Mouse (Mus musculus) lung, adult 18-20 months (tissue): ENCODE data around the gene Peg10.
A peak's percentile ranks its signal among the peaks of the same experiment; 100 is the strongest.
"Not testable (repeated sequence)": the region's sequence is repeated elsewhere in the genome, so short reads cannot be mapped to it uniquely, and the experiment has no call there.

ENCODE experiments used
- DNase-seq, 2 experiments: peaks; one replicate each; pipeline ENCODE4 v3.0.0; 2022; ENCODE audit warnings: mixed read lengths in 2 of 2

Gene Peg10

GRCm38 (mm10) chr6:4749091-4749490, 2.0 kb downstream of the Peg10 start:
- peak; percentile 94 to 97 for DNase-seq

GRCm38 (mm10) chr6:4751355-4751754, 4.2 kb downstream of the Peg10 start:
- DNase-seq = no peak

- DNase-seq = no peak
Observed at GRCm38 (mm10) chr6:4754286-4754685, 7.2 kb downstream of the Peg10 start.

GRCm38 (mm10) chr6:4754886-4755285, 7.8 kb downstream of the Peg10 start:
- no peak for DNase-seq

- not testable (repeated sequence) for DNase-seq
Observed at GRCm38 (mm10) chr6:4761415-4762142, 14.5 kb downstream of the Peg10 start.

GRCm38 (mm10) chr6:4762252-4762651, 15.1 kb downstream of the Peg10 start:
- DNase-seq = no peak

GRCm38 (mm10) chr6:4796281-4796680, 49.2 kb downstream of the Peg10 start:
- DNase-seq = no peak

GRCm38 (mm10) chr6:4797317-4797716, 50.2 kb downstream of the Peg10 start:
- DNase-seq = not testable (repeated sequence)

- DNase-seq = no peak
Observed at GRCm38 (mm10) chr6:4798382-4798781, 51.3 kb downstream of the Peg10 start.

GRCm38 (mm10) chr6:4799359-4799758, 52.3 kb downstream of the Peg10 start:
- no peak for DNase-seq

- no peak for DNase-seq
Observed at GRCm38 (mm10) chr6:4806981-4807380, 59.9 kb downstream of the Peg10 start.
